Mouse (Mus musculus) cortical plate, adult 2 months (tissue): ENCODE measurements around the gene Sugct.

ENCODE experiments used
- CTCF ChIP-seq: fragments of 200-500 bp; IDR thresholded peaks from 2 replicates; pipeline ENCODE4 v1.5.1; 2011; ENCODE audit warnings: mild to moderate bottlenecking, control low read depth, low read length; ENCODE audit not compliant: insufficient read depth; ENCODE audit errors: extremely low read depth
- POLR2A ChIP-seq: fragments of 200-500 bp; IDR thresholded peaks from 2 replicates; pipeline ENCODE4 v1.6.1; 2011; ENCODE audit warnings: mild to moderate bottlenecking, low read length, control low read depth; ENCODE audit not compliant: insufficient read depth; ENCODE audit errors: extremely low read depth

GRCm38 (mm10) chr13:17689461-17689860 is 5.9 kb downstream of the Sugct start:
- TF ChIP-seq CTCF (no peak), POLR2A (no peak)
